Mouse (Mus musculus) ES-E14 (cell line): ENCODE results near the gene Rprd1b. TPM values are rescaled to one million over a fixed set of nuclear protein-coding genes. Genes with fewer than 3 reads are reported as not detected.

Experiments used
- DNase-seq: peaks from one replicate; pipeline ENCODE4 v3.0.0-alpha.2; 2013; ENCODE audit warnings: low read depth, low spot score
- H3K27ac ChIP-seq: 2 replicates; pipeline ENCODE4 v1.5.1; 2012; ENCODE audit warnings: low read depth, mild to moderate bottlenecking, low read length, moderate library complexity, mixed read lengths; ENCODE audit not compliant: poor library complexity, insufficient read depth, severe bottlenecking
- H3K36me3 ChIP-seq: 2 replicates; pipeline ENCODE4 v1.6.1; 2012; ENCODE audit warnings: mild to moderate bottlenecking, low read length, moderate library complexity, mixed read lengths; ENCODE audit not compliant: control insufficient read depth, poor library complexity, insufficient read depth, severe bottlenecking
- H3K4me1 ChIP-seq, 2 experiments: fragments of 150-350 bp in 1 of 2; sonication (generic) in 1 of 2; 2 replicates each; pipeline ENCODE4 v1.6.1; 2012; ENCODE audit warnings: low read length in 2 of 2, mild to moderate bottlenecking in 1 of 2, mixed read lengths in 1 of 2; ENCODE audit not compliant: control insufficient read depth in 2 of 2, insufficient read depth in 2 of 2, poor library complexity in 1 of 2
- H3K4me3 ChIP-seq, 2 experiments: fragments of 150-350 bp in 1 of 2; sonication (generic) in 1 of 2; 2 replicates each; pipeline ENCODE4 v1.5.1; 2012; ENCODE audit warnings: low read length in 2 of 2, low read depth in 1 of 2, mild to moderate bottlenecking in 1 of 2, mixed read lengths in 1 of 2; ENCODE audit not compliant: insufficient read depth in 1 of 2, poor library complexity in 1 of 2, severe bottlenecking in 1 of 2
- H3K9ac ChIP-seq: 2 replicates; pipeline ENCODE4 v1.6.1; 2012; ENCODE audit warnings: low read depth, mild to moderate bottlenecking, low read length, mixed read lengths; ENCODE audit not compliant: poor library complexity, insufficient read depth, severe bottlenecking
- H3K9me3 ChIP-seq: fragments of 150-350 bp; sonication (generic); 2 replicates; pipeline ENCODE4 v1.6.1; 2012; ENCODE audit warnings: low read depth, mild to moderate bottlenecking, low read length; ENCODE audit not compliant: control insufficient read depth, insufficient read depth
- CHD2 ChIP-seq: IDR thresholded peaks from 2 replicates; pipeline ENCODE4 v1.6.1; 2014; ENCODE audit warnings: mild to moderate bottlenecking, low read depth, low read length, inconsistent platforms
- HCFC1 ChIP-seq: IDR thresholded peaks from 2 replicates; pipeline ENCODE4 v1.6.1; 2012; ENCODE audit warnings: low read length, inconsistent platforms, borderline replicate concordance; ENCODE audit not compliant: insufficient read depth
- MAFK ChIP-seq: IDR thresholded peaks from 2 replicates; pipeline ENCODE4 v1.6.1; 2014; ENCODE audit warnings: mild to moderate bottlenecking, low read depth, low read length, inconsistent platforms; ENCODE audit not compliant: insufficient read depth
- ZC3H11A ChIP-seq: IDR thresholded peaks from 2 replicates; pipeline ENCODE4 v1.6.1; 2012; ENCODE audit warnings: low read depth, mild to moderate bottlenecking, inconsistent platforms, low read length, borderline replicate concordance
- ZNF384 ChIP-seq: IDR thresholded peaks from 2 replicates; pipeline ENCODE4 v1.6.1; 2012; ENCODE audit warnings: low read depth, low read length, inconsistent platforms
- in situ Hi-C, 2 experiments: fragments of 600-800 bp; cut with MboI; formaldehyde crosslinking; loops; one replicate each; pipeline ENCODE4 v1.15.1; 2025; ENCODE audit warnings: low sequenced_read_pairs in 2 of 2, inconsistent platforms in 1 of 2; ENCODE audit not compliant: unreplicated experiment in 2 of 2
- total RNA-seq: library from RNA; depleted of rRNA; stranded (reverse); fragments of 300-350 nt; gene quantifications from 2 replicates; pipeline ENCODE4 v1.2.3, GENCODE M21; 2012

Rprd1b gene
- total RNA-seq, 1 experiment: 13.1 TPM

DNA sequence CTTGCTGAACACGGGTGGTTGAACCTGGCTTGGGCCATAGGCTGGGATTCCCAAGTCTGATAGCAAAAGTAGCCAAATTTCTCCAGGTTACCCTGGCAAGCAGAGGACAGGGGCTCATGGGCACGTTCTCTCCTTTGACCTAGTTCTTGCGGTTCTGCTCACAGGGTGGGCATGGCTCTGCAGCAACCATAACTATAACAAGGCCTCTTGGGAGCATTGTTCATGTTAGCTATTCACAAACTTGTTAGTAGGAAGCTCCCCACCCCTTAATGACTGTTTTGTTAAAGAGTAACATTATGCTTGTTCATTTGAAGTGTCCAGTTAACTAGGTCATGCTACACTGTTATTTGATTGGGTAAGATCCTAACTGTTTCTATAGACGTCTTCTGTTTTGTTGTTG is 137.5 kb downstream of the Rprd1b start:
- in situ Hi-C loops: no loop called here
- no peaks in the 10 kb centered on the region for H3K9me3 ChIP-seq
- no peak for TF ChIP-seq ZC3H11A
- TF ChIP-seq CHD2: no peak
- TF ChIP-seq HCFC1: no peak
- no peak for TF ChIP-seq ZNF384
- TF ChIP-seq MAFK: no peak
- no peak overlapping the region for H3K9ac ChIP-seq
- no peaks in the 10 kb centered on the region for H3K36me3 ChIP-seq
- peaks cover 5 to 9% of the 10 kb centered on the region in 2 experiments; a peak in 2 of 4 replicates for H3K4me1 ChIP-seq
- H3K27ac ChIP-seq: no peak overlapping the region
- H3K4me3 ChIP-seq: no peak overlapping the region
- no peak for DNase-seq

- TF ChIP-seq ZC3H11A (no peak), HCFC1 (no peak), CHD2 (no peak), MAFK (no peak), ZNF384 (no peak)
- no peaks in the 10 kb centered on the region for H3K9me3 ChIP-seq
- DNase-seq: no peak
- peaks cover 5 to 9% of the 10 kb centered on the region in 2 experiments; a peak in 2 of 4 replicates for H3K4me1 ChIP-seq
- in situ Hi-C loops: no loop called here
- no peak overlapping the region for H3K4me3 ChIP-seq
- H3K36me3 ChIP-seq: no peaks in the 10 kb centered on the region
- no peak overlapping the region for H3K9ac ChIP-seq
- H3K27ac ChIP-seq: no peak overlapping the region
Measured at GRCm38 (mm10) chr2:158166628-158167027, 138.3 kb downstream of the Rprd1b start.

GRCm38 (mm10) chr2:158167496-158168205 is 139.4 kb downstream of the Rprd1b start:
- Histone ChIP-seq H3K9ac (no peak overlapping the region), H3K36me3 (no peaks in the 10 kb centered on the region), H3K4me3 (no peak overlapping the region), H3K9me3 (no peaks in the 10 kb centered on the region), H3K4me1 (peaks cover 5 to 9% of the 10 kb centered on the region in 2 experiments; a peak in 2 of 4 replicates), H3K27ac (no peak overlapping the region)
- no peak for DNase-seq
- in situ Hi-C loops: no loop called here
- TF ChIP-seq ZC3H11A: no peak
- TF ChIP-seq HCFC1: no peak

GRCm38 (mm10) chr2:158168741-158169211 is 140.5 kb downstream of the Rprd1b start:
- no peak for TF ChIP-seq ZC3H11A
- no peak for TF ChIP-seq ZNF384
- TF ChIP-seq CHD2: no peak
- no peak for TF ChIP-seq HCFC1
- TF ChIP-seq MAFK: no peak
- in situ Hi-C loops: no loop called here

More at GRCm38 (mm10) chr2:158168741-158169211, 140.5 kb downstream of the Rprd1b start:
- Histone ChIP-seq H3K4me1 (peaks cover 5 to 9% of the 10 kb centered on the region in 2 experiments; a peak in 2 of 4 replicates), H3K36me3 (no peaks in the 10 kb centered on the region), H3K27ac (no peak overlapping the region), H3K9ac (no peak overlapping the region), H3K4me3 (no peak overlapping the region), H3K9me3 (no peaks in the 10 kb centered on the region)
- no peak for DNase-seq
